Mouse (Mus musculus) neural tube, embryonic 14.5 days (tissue): ENCODE measurements at regions not wholly inside any gene's neighbourhood (a gene's known extent, or its start where the extent isn't known, plus 50 kb on each side); places are given as distances from the start of the nearest gene placed in this dataset.

ENCODE experiments used
- ATAC-seq: fragments of 200-750 bp; cut with Nextera tagmentation; 2 replicates; pipeline ENCODE4 v1.8.0; 2017; ENCODE audit warnings: low read depth, mild to moderate bottlenecking, moderate TSS enrichment, moderate library complexity
- H3K27ac ChIP-seq: fragments of 300-500 bp; sonication (generic); 2 replicates; pipeline ENCODE4 v1.5.1; 2014; ENCODE audit warnings: low read depth, mild to moderate bottlenecking, control low read depth, low read length, moderate library complexity, mixed read lengths
- H3K27me3 ChIP-seq: fragments of 300-500 bp; sonication (generic); 2 replicates; pipeline ENCODE4 v1.6.1; 2014; ENCODE audit warnings: low read length; ENCODE audit not compliant: control insufficient read depth, insufficient read depth
- H3K36me3 ChIP-seq: fragments of 300-500 bp; sonication (generic); 2 replicates; pipeline ENCODE4 v1.6.1; 2014; ENCODE audit warnings: low read length, mixed read lengths; ENCODE audit not compliant: control insufficient read depth, insufficient read depth
- H3K4me1 ChIP-seq: fragments of 300-500 bp; sonication (generic); 2 replicates; pipeline ENCODE4 v1.6.1; 2014; ENCODE audit warnings: low read length; ENCODE audit not compliant: control insufficient read depth, insufficient read depth
- H3K4me2 ChIP-seq: fragments of 300-500 bp; sonication (generic); 2 replicates; pipeline ENCODE4 v1.6.1; 2014; ENCODE audit warnings: mild to moderate bottlenecking, low read depth, low read length, control low read depth
- H3K4me3 ChIP-seq: fragments of 300-500 bp; sonication (generic); 2 replicates; pipeline ENCODE4 v1.5.1; 2014; ENCODE audit warnings: low read depth, low read length, control low read depth, mixed read lengths
- H3K9ac ChIP-seq: fragments of 300-500 bp; sonication (generic); replicated peaks from 2 replicates; pipeline ENCODE4 v1.6.1; 2014; ENCODE audit warnings: low read depth, mild to moderate bottlenecking, control low read depth, low read length, mixed read lengths
- H3K9me3 ChIP-seq: fragments of 300-500 bp; sonication (generic); 2 replicates; pipeline ENCODE4 v1.6.1; 2016; ENCODE audit warnings: low read length; ENCODE audit not compliant: control insufficient read depth
- WGBS: fragments of 180-500 bp; shearing (Covaris S2); extraction: QIAGEN DNeasy Blood & Tissue Kit; methylation state at CpG from one replicate; pipeline ENCODE4 v1.1.7; 2014; 5-methylcytosine and 5-hydroxymethylcytosine counted together

DNA sequence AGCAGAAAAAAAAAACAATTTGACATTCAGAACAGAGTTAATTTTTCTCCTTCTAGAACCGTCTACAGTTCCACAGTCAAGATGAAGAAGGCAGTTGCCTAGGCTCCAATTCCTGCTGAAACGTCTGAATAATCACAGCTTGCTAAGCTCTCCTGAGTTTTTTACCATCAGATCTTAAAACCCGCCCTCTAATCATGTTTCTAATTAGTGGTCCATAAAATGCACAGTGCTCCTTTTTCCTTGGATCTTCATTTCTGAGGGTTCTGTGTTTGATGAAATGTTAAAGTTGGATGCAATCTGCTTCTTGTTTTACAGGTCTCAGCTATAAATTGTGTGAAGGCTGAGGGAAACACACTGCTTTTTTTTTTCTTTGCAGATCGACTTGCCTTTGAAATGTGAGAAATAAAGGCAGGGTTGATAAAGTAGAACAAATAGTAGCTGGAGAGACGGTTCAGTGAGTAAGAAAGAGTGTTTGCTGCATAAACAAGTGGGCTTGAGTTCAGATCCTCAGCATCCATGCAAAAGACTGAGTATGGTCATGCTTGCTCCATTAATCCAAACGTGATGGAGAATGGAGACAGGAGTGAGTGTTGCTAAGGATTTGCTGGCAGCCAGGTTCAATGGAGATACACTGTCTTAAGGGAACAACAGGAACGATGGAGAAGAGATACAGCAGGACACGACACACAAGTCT is 499.3 kb downstream of the Nuf2 start:
- Histone ChIP-seq H3K9me3 (no peaks in the 10 kb centered on the region), H3K4me2 (no peak overlapping the region), H3K9ac (no peak overlapping the region), H3K27ac (no peak overlapping the region), H3K27me3 (no peaks in the 10 kb centered on the region), H3K4me3 (no peak overlapping the region), H3K4me1 (no peaks in the 10 kb centered on the region), H3K36me3 (no peaks in the 10 kb centered on the region)
- ATAC-seq, result no peak
- WGBS, result 60% methylated on average over 8 of the region's 8 CpGs

DNA sequence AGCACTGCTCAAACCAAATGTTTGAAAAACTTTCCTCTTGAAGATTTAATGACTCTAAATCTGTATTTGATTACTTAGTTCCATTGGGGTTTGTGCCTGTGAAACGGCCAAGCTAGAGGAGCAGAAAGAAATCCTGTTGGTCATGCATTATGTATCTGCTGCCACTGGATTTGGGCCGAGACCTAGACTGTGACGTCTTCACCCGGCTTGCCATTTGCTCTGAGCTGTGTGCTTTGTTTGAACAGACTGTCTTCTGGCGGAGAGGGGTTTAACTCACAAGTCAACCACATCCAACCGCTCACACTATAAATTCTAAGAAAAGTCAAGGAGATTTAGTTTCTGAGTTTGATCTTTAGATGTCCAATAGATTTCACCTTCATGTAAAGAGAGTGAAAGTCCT is 503.6 kb downstream of the Nuf2 start:
- no peaks in the 10 kb centered on the region for H3K9me3 ChIP-seq
- no peaks in the 10 kb centered on the region for H3K4me1 ChIP-seq
- no peak overlapping the region for H3K4me3 ChIP-seq
- no peak overlapping the region for H3K9ac ChIP-seq
- no peak for ATAC-seq
- 73% methylated on average over 6 of the region's 6 CpGs for WGBS
- H3K36me3 ChIP-seq, result no peaks in the 10 kb centered on the region
- no peak overlapping the region for H3K27ac ChIP-seq
- H3K27me3 ChIP-seq, result no peaks in the 10 kb centered on the region
- H3K4me2 ChIP-seq, result no peak overlapping the region

DNA sequence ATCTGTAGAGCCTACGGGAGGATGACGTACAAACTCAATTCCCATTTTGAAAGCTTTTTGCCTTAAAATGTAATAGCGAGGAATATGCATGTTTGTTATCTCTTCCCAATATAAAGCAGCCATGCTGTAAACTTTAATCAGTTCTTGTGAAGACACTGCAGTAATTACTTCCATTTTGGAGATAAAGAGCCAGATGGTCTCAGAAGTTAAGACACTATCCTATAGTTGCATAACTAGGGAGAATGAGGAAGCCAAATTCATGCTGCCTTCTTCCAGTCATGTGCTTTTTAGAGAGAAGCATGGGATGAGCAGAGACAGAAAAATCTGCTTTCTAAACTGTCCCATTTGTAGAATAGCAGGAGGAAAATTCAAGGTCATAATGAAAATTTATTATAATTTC is 504.0 kb downstream of the Nuf2 start:
- Histone ChIP-seq H3K4me1 (no peaks in the 10 kb centered on the region), H3K9me3 (no peaks in the 10 kb centered on the region), H3K4me2 (no peak overlapping the region), H3K36me3 (no peaks in the 10 kb centered on the region), H3K4me3 (no peak overlapping the region), H3K9ac (no peak overlapping the region), H3K27ac (no peak overlapping the region), H3K27me3 (no peaks in the 10 kb centered on the region)
- WGBS, result 93% methylated on average over 3 of the region's 3 CpGs
- no peak for ATAC-seq

DNA sequence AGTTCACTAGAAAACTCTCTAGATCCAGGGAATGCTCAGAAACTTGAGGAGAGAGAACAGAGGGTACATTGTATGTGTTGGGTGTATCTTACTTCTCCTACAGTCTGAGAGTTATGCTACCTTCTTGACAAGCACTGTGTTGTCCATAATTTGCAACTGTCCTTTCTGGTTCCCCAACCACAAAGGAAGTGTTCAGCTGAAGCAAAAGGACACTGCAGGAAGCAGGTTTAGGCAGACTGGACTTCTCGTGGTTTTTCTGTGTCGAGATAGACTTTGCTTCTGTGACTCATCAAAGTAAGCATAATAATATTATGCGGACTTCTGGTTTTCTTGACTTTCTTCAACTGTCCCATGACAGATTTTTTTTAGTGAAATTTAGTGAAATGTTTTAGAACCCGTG is 506.7 kb downstream of the Nuf2 start:
- Histone ChIP-seq H3K9me3 (no peaks in the 10 kb centered on the region), H3K27ac (no peak overlapping the region), H3K27me3 (no peaks in the 10 kb centered on the region), H3K4me2 (no peak overlapping the region), H3K9ac (no peak overlapping the region), H3K4me3 (no peak overlapping the region), H3K36me3 (no peaks in the 10 kb centered on the region), H3K4me1 (no peaks in the 10 kb centered on the region)
- 86% methylated on average over 4 of the region's 4 CpGs for WGBS
- no peak for ATAC-seq

DNA sequence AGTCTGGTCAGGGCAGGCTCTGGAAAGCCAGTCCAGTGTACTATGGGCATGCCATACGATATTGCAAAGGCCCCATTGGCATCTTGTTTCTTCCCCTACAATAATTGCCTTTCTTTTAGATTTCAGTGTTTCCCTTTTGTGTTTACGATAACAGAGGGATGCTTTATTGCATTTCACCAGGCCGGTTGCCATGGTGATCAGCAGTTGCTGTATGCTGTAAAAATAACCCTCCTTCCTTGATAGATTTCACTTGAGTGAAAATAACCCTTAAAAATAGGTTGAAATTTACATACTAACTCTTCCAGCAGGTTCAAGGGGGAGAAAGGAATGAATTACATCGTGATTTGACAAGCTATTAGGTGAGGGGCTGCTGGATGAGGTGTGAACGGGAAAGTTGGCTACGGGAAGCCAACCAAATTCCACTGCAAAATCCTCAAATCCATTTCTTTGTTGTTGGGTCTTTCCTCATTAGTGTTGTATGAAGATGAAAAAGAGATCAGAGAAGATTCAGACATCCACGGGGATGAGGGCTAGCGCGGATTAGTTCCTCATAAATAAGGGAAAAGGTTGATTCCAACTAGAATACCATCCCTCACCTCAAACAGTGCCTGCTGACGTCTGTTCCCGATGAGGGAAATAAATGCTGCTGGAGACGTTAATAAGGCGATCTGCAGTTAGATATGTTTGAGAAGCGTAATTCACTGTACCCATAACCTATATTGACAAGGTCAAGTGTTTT is 539.6 kb downstream of the Nuf2 start:
- no peak overlapping the region for H3K9ac ChIP-seq
- H3K9me3 ChIP-seq, result no peaks in the 10 kb centered on the region
- peak overlapping the region; percentile 73; the same call in 1 of the 2 replicates for H3K27ac ChIP-seq
- no peaks in the 10 kb centered on the region for H3K36me3 ChIP-seq
- H3K4me2 ChIP-seq, result no peak overlapping the region
- H3K4me1 ChIP-seq, result no peaks in the 10 kb centered on the region
- H3K4me3 ChIP-seq, result no peak overlapping the region
- no peaks in the 10 kb centered on the region for H3K27me3 ChIP-seq
- ATAC-seq, result peak; percentile 76
- 49% methylated on average over 14 of the region's 14 CpGs for WGBS

DNA sequence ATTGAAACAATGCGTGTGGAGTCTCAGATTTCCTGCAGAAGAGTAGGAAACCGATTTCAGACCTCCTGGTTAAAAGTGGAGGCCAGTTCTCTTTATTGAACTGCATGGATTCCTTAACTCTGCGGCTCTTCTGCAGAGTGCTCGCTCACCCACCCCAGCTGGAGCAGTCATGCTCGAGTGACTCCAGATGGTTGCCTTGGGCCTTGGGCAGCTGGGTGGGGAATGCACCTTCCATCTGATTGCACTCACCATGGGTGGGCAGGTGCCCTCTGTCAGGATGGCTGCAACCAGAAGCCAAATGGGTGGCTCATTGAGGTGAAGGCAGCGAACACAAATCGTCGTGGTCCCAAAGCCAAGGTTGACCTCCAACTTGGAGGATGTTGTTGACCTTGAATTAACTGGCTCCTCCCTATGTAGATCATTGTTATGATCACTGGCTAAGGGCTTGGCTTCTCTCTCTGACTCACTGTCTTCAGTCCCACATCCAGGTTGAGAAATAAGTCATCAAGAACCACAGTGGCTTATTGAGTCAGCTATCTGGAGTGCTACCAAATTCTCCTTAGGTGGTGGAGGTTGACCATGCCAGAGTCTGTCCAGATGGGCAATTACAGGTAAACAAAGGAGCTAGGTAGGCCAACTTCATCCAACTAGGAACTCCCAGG is 543.1 kb upstream of the Pbx1 start:
- no peaks in the 10 kb centered on the region for H3K36me3 ChIP-seq
- no peaks in the 10 kb centered on the region for H3K27me3 ChIP-seq
- H3K4me2 ChIP-seq, result no peak overlapping the region
- WGBS, result 78% methylated on average over 8 of the region's 8 CpGs
- H3K4me1 ChIP-seq, result no peaks in the 10 kb centered on the region
- no peak overlapping the region for H3K4me3 ChIP-seq
- H3K27ac ChIP-seq, result no peak overlapping the region
- no peak for ATAC-seq
- no peak overlapping the region for H3K9ac ChIP-seq
- no peaks in the 10 kb centered on the region for H3K9me3 ChIP-seq

DNA sequence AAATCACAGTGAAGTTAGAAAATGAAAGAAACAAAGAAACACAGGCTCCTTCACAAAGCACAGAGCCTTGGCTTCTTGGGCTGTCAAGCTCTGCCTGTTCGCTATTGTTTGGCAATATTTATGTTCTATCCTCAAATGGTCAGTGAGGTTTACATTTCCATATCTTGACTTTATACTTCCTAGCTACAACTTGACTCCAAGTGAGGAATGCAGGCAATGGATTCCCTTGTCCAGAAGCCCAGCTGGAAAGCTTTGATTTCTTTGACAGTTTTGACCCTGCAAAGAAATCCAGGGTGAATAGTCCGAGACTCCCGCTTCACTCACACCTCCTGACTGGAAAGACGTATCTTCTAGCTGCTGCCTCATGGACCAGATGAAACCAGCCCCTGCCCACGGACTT is 537.3 kb upstream of the Pbx1 start:
- WGBS, result 6% methylated on average over 5 of the region's 5 CpGs
- Histone ChIP-seq H3K9me3 (no peaks in the 10 kb centered on the region), H3K4me2 (no peak overlapping the region), H3K27me3 (no peaks in the 10 kb centered on the region), H3K36me3 (no peaks in the 10 kb centered on the region), H3K4me1 (peaks cover 2% of the 10 kb centered on the region; the same call in 1 of the 2 replicates), H3K27ac (no peak overlapping the region), H3K9ac (no peak overlapping the region), H3K4me3 (no peak overlapping the region)
- no peak for ATAC-seq

DNA sequence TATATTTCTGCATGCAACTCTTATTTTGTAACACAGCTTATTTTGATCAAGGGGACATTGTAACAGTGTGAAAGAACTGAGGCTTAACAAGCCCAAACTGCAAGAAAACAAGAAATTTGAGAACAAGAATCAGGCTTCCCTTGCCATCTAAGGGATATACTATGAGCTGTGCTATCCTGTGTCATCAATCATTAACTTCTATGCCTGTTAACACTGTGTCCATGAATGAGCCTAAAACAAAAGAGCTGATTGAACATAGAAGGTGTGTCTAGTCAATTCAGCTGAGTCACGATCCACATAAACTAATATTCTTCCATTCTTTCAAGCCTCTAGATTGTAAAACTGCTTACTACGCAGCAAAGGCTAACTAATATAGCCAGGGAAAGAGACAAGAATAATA is 535.3 kb upstream of the Pbx1 start:
- ATAC-seq, result no peak
- Histone ChIP-seq H3K9me3 (no peaks in the 10 kb centered on the region), H3K4me2 (no peak overlapping the region), H3K9ac (no peak overlapping the region), H3K4me1 (peaks cover 4% of the 10 kb centered on the region; the same call in 1 of the 2 replicates), H3K4me3 (no peak overlapping the region), H3K27ac (no peak overlapping the region), H3K36me3 (no peaks in the 10 kb centered on the region), H3K27me3 (no peaks in the 10 kb centered on the region)
- 56% methylated on average over 2 of the region's 2 CpGs for WGBS

DNA sequence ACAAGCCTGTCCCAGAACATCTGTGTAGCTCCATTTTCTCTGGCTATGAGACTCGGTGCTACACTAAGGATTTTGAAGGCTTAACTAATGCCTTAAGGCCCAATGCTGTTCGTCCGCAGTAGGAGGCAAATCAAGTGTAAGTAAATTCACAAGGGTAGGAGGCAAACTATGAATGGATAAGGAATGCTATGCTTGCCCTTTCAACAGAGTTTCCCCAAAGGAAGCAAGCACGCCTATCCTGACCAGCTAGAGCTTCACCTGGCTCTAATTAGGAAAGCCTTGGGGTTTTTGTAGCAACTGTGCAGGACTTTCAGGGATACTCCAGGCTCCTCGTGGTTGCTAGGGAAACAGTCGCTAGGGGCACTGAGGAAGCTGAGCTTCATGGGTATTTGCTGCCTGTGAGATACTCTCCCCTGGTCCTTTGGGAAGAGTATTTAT is 532.4 kb upstream of the Pbx1 start:
- Histone ChIP-seq H3K36me3 (no peaks in the 10 kb centered on the region), H3K27ac (no peak overlapping the region), H3K9me3 (no peaks in the 10 kb centered on the region), H3K4me2 (no peak overlapping the region), H3K4me1 (peaks cover 4% of the 10 kb centered on the region; the same call in 1 of the 2 replicates), H3K9ac (no peak overlapping the region), H3K4me3 (no peak overlapping the region), H3K27me3 (no peaks in the 10 kb centered on the region)
- ATAC-seq, result peak; percentile 51; the same call in 1 of the 2 replicates
- WGBS, result 20% methylated on average over 6 of the region's 6 CpGs
